Mouse (Mus musculus) thymus, adult 2 months (tissue): ENCODE measurements around the gene Serpind1. TPM values are rescaled to one million over a fixed set of nuclear protein-coding genes. Genes with fewer than 3 reads are reported as not detected.

ENCODE experiments used
- DNase-seq: peaks from one replicate; pipeline ENCODE4 v3.0.0; 2021
- H3K27ac ChIP-seq: fragments of 200-500 bp; 2 replicates; pipeline ENCODE4 v1.5.1; 2012; ENCODE audit warnings: low read length, control low read depth; ENCODE audit not compliant: control insufficient read depth, insufficient read depth
- H3K27me3 ChIP-seq: fragments of 200-500 bp; 2 replicates; pipeline ENCODE4 v1.6.1; 2012; ENCODE audit warnings: mild to moderate bottlenecking, low read length, moderate library complexity, mixed read lengths; ENCODE audit not compliant: control insufficient read depth, insufficient read depth
- H3K36me3 ChIP-seq: fragments of 200-500 bp; 2 replicates; pipeline ENCODE4 v1.6.1; 2012; ENCODE audit warnings: mild to moderate bottlenecking, low read length, moderate library complexity; ENCODE audit not compliant: control insufficient read depth, insufficient read depth
- H3K4me1 ChIP-seq: fragments of 200-500 bp; replicated peaks from 2 replicates; pipeline ENCODE4 v1.6.1; 2012; ENCODE audit warnings: low read length; ENCODE audit not compliant: control insufficient read depth, insufficient read depth
- H3K4me3 ChIP-seq: fragments of 200-500 bp; 2 replicates; pipeline ENCODE4 v1.5.1; 2012; ENCODE audit warnings: mild to moderate bottlenecking, low read length, control low read depth, moderate library complexity; ENCODE audit not compliant: control insufficient read depth, insufficient read depth
- CTCF ChIP-seq: fragments of 200-500 bp; IDR thresholded peaks from 2 replicates; pipeline ENCODE4 v1.5.1; 2012; ENCODE audit warnings: mild to moderate bottlenecking, control low read depth, low read length, moderate library complexity, borderline replicate concordance; ENCODE audit not compliant: control insufficient read depth, poor library complexity, insufficient read depth; ENCODE audit errors: extremely low read depth
- POLR2A ChIP-seq: fragments of 200-500 bp; IDR thresholded peaks from 2 replicates; pipeline ENCODE4 v1.6.1; 2012; ENCODE audit warnings: mild to moderate bottlenecking, low read length, control low read depth, moderate library complexity; ENCODE audit not compliant: control insufficient read depth, poor library complexity, insufficient read depth; ENCODE audit errors: extremely low read depth
- WGBS: fragments of 180-500 bp; shearing (Covaris S2); methylation state at CpG from one replicate; pipeline ENCODE4 v1.1.7; 2018; 5-methylcytosine and 5-hydroxymethylcytosine counted together
- polyA plus RNA-seq: library from polyadenylated mRNA; depleted of rRNA; stranded (reverse); fragments of >200 nt; gene quantifications from 2 replicates; pipeline ENCODE4 v1.2.3, GENCODE M21; 2012

Serpind1 gene
- polyA plus RNA-seq, 1 experiment: 0.16 TPM

GRCm38 (mm10) chr16:17303521-17304245, 27.5 kb upstream of the Serpind1 start:
- Histone ChIP-seq H3K27me3 (no peaks in the 10 kb centered on the region), H3K27ac (no peak overlapping the region), H3K4me1 (no peaks in the 10 kb centered on the region), H3K36me3 (peaks cover 53% of the 10 kb centered on the region), H3K4me3 (no peak overlapping the region)
- TF ChIP-seq CTCF: no peak
- TF ChIP-seq POLR2A: no peak
- no peak for DNase-seq
- 94% methylated on average over 5 of the region's 5 CpGs for WGBS

DNA sequence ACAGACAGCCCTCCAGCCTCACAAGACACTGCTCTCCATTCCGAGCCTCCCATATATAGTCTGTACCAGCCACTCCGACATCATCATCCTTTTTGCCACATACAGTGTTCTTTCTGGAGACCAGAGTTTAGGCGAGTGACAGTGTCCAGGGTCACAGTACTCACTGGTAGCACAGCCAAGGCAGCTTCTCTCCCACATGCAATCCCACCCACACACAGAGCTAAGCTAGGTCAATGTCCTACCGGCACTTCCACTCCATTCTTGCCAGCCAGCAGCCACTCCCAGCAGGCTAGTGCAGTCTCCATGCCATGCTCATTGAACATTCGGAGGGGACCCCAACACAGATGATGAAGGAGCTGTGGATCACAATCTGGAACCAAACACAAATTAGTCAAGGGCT, 23.7 kb upstream of the Serpind1 start:
- no peaks in the 10 kb centered on the region for H3K27me3 ChIP-seq
- no peak for TF ChIP-seq POLR2A
- TF ChIP-seq CTCF: no peak
- H3K36me3 ChIP-seq: peaks cover 36% of the 10 kb centered on the region
- no peak overlapping the region for H3K27ac ChIP-seq
- no peak for DNase-seq
- H3K4me1 ChIP-seq: no peaks in the 10 kb centered on the region
- WGBS: 98% methylated on average over 5 of the region's 5 CpGs
- no peak overlapping the region for H3K4me3 ChIP-seq

- WGBS: 97% methylated on average over 10 of the region's 10 CpGs
- no peak for DNase-seq
These were observed 22.1 kb upstream of the Serpind1 start for GRCm38 (mm10) chr16:17309036-17309435.

GRCm38 (mm10) chr16:17312531-17312930, 18.6 kb upstream of the Serpind1 start:
- Histone ChIP-seq H3K4me1 (no peaks in the 10 kb centered on the region), H3K27ac (no peak overlapping the region), H3K4me3 (no peak overlapping the region), H3K36me3 (peaks cover 38% of the 10 kb centered on the region), H3K27me3 (no peaks in the 10 kb centered on the region)
- no peak for DNase-seq
- TF ChIP-seq CTCF (no peak), POLR2A (no peak)
- 97% methylated on average over 5 of the region's 5 CpGs for WGBS

More at GRCm38 (mm10) chr16:17309036-17309435, 22.1 kb upstream of the Serpind1 start:
- H3K27ac ChIP-seq: no peak overlapping the region
- no peak overlapping the region for H3K4me3 ChIP-seq
- no peaks in the 10 kb centered on the region for H3K27me3 ChIP-seq
- no peaks in the 10 kb centered on the region for H3K4me1 ChIP-seq
- no peak for TF ChIP-seq CTCF
- no peak for TF ChIP-seq POLR2A
- H3K36me3 ChIP-seq: peaks cover 26% of the 10 kb centered on the region

DNA sequence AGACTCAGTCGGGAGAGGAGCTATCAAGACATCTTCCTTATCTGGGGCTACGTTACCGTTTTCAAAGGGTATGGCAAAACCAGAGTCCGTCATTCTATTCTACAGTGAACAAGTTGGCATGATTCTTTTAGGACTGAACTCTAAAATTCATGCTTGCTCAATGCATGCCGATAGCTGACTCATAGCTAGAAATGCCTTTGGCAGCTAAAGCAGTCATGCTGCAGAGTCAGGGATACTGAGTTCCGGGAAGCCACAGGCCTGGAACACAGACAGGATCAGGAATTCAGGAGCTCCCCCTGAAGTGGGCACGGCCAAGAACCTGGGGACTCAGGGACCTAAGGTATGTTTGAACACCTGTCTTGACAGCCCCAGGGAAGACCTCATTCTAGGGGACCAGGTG, 14.6 kb upstream of the Serpind1 start:
- Histone ChIP-seq H3K4me1 (no peaks in the 10 kb centered on the region), H3K36me3 (peaks cover 37% of the 10 kb centered on the region), H3K27me3 (no peaks in the 10 kb centered on the region), H3K4me3 (no peak overlapping the region), H3K27ac (no peak overlapping the region)
- no peak for TF ChIP-seq CTCF
- TF ChIP-seq POLR2A: no peak
- DNase-seq: no peak
- WGBS: 98% methylated on average over 7 of the region's 7 CpGs

GRCm38 (mm10) chr16:17321481-17321880, 9.7 kb upstream of the Serpind1 start:
- no peak overlapping the region for H3K27ac ChIP-seq
- DNase-seq: no peak
- TF ChIP-seq POLR2A (no peak), CTCF (no peak)
- H3K4me3 ChIP-seq: no peak overlapping the region
- peaks cover 53% of the 10 kb centered on the region for H3K36me3 ChIP-seq
- WGBS: 97% methylated on average over 5 of the region's 5 CpGs
- no peaks in the 10 kb centered on the region for H3K4me1 ChIP-seq
- no peaks in the 10 kb centered on the region for H3K27me3 ChIP-seq
